Mouse (Mus musculus) liver, adult 2 months (tissue): ENCODE results near the gene Rgs12. TPM values are rescaled to one million over a fixed set of nuclear protein-coding genes. Genes with fewer than 3 reads are reported as not detected.
A peak's percentile ranks its signal among the peaks of the same experiment; 100 is the strongest.

Experiments
- DNase-seq: peaks from one replicate; pipeline ENCODE4 v3.0.0-alpha.2; 2011; ENCODE audit warnings: low read depth, low spot score; ENCODE audit errors: extremely low read depth
- H3K27ac ChIP-seq: fragments of 200-500 bp; replicated peaks from 2 replicates; pipeline ENCODE4 v1.5.1; 2012; ENCODE audit warnings: low read depth, mild to moderate bottlenecking, control low read depth, inconsistent platforms, low read length; ENCODE audit not compliant: insufficient read depth
- H3K27me3 ChIP-seq: fragments of 200-500 bp; 2 replicates; pipeline ENCODE4 v1.6.1; 2012; ENCODE audit warnings: mild to moderate bottlenecking, moderate library complexity, low read length, inconsistent platforms; ENCODE audit not compliant: control insufficient read depth, insufficient read depth
- H3K36me3 ChIP-seq: fragments of 200-500 bp; 2 replicates; pipeline ENCODE4 v1.6.1; 2012; ENCODE audit warnings: low read length, inconsistent platforms; ENCODE audit not compliant: control insufficient read depth, insufficient read depth
- H3K4me1 ChIP-seq: fragments of 200-500 bp; 2 replicates; pipeline ENCODE4 v1.6.1; 2011; ENCODE audit warnings: low read length; ENCODE audit not compliant: control insufficient read depth, insufficient read depth
- H3K4me3 ChIP-seq: fragments of 200-500 bp; 2 replicates; pipeline ENCODE4 v1.5.1; 2011; ENCODE audit warnings: low read depth, mild to moderate bottlenecking, control low read depth, low read length, moderate library complexity; ENCODE audit not compliant: insufficient read depth
- H3K79me2 ChIP-seq: fragments of 200-500 bp; 2 replicates; pipeline ENCODE4 v1.6.1; 2012; ENCODE audit warnings: inconsistent platforms, mild to moderate bottlenecking, low read length, moderate library complexity; ENCODE audit not compliant: control insufficient read depth, insufficient read depth
- H3K9ac ChIP-seq: fragments of 200-500 bp; 2 replicates; pipeline ENCODE4 v1.6.1; 2012; ENCODE audit warnings: low read depth, mild to moderate bottlenecking, control low read depth, inconsistent platforms, low read length
- CTCF ChIP-seq: fragments of 200-500 bp; IDR thresholded peaks from 2 replicates; pipeline ENCODE4 v1.5.1; 2011; ENCODE audit warnings: low read depth, low read length, control low read depth
- POLR2A ChIP-seq: fragments of 200-500 bp; IDR thresholded peaks from 2 replicates; pipeline ENCODE4 v1.6.1; 2011; ENCODE audit warnings: low read length, control low read depth; ENCODE audit not compliant: insufficient read depth; ENCODE audit errors: extremely low read depth
- WGBS: fragments of 180-500 bp; shearing (Covaris S2); methylation state at CpG from one replicate; pipeline ENCODE4 v1.1.7; 2018; 5-methylcytosine and 5-hydroxymethylcytosine counted together
- polyA plus RNA-seq: library from polyadenylated mRNA; depleted of rRNA; stranded (reverse); fragments of >200 nt; gene quantifications from 2 replicates; pipeline ENCODE4 v1.2.3, GENCODE M21; 2012
- total RNA-seq: library from RNA; depleted of rRNA; stranded (reverse); fragments of >200 nt; gene quantifications from 2 replicates; pipeline ENCODE4 v1.2.3, GENCODE M21; 2014

Gene Rgs12
- total and polyA plus RNA-seq, 2 experiments, result 4.7 to 6.3 TPM

DNA sequence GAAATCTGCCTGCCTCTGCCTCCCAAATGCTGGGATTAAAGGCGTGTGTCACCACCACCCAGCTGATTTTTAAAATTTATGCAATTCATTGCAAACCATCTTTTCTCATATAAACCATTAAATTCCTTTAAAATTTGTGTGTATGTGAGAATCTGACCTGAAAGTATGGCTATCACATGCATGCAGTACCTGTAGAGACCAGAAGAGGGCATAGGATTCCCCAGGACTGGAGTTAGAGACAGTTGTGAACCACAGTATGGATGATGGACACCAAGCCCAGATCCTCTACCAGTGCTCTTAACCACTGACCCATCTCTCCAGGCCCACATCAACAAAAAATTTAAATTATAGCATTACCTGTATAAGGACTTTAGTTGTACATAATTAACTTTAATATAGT is 15.8 kb upstream of the Rgs12 start:
- no peak for TF ChIP-seq CTCF
- no peak for TF ChIP-seq POLR2A
- no peak for DNase-seq
- no peaks in the 10 kb centered on the region for H3K4me1 ChIP-seq

DNA sequence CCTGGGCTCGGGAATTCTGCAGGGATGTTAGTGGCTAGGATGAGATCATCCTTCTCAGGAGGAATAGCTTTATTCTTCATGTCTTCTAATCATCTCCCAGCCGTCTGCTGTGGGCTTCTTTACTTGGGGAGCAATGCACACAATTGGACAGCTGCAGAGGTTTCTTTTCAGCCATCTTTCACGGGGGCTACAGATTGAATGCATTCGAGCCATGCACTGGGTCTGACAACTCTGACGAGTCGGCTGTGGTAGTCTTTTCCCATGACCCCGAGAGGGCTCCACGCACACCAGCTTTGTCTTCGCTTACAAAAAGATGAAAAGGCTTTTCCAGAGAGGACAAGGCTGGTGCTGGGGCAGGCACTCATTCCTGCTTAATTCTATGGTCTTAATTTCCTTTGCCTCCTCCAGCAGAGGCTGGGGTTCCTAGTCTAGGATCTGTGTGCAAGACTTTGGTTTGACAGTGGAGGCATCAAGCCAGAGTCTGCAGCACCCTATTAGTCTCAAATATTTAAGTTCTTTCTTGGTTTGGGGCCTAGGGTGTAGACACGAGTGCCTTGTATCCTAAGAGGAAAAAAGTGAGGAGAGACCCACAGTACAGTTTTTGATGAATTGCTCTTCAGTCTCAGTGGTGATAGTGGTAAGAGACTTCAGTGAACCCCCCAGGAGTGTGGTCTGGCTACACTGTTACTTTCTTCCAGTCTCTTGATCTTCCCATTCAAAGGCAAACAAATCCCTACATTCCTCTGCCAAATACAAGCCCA is 7.4 kb upstream of the Rgs12 start:
- no peak overlapping the region for H3K9ac ChIP-seq
- no peaks in the 10 kb centered on the region for H3K27me3 ChIP-seq
- no peak for DNase-seq
- H3K36me3 ChIP-seq, result no peaks in the 10 kb centered on the region
- no peaks in the 10 kb centered on the region for H3K4me1 ChIP-seq
- no peak for TF ChIP-seq POLR2A
- no peak for TF ChIP-seq CTCF
- H3K27ac ChIP-seq, result no peak overlapping the region
- no peak overlapping the region for H3K4me3 ChIP-seq
- H3K79me2 ChIP-seq, result no peaks in the 10 kb centered on the region
- 83% methylated on average over 10 of the region's 10 CpGs for WGBS

More for the DNA sequence above, 15.8 kb upstream of the Rgs12 start:
- H3K27me3 ChIP-seq, result no peaks in the 10 kb centered on the region
- no peak overlapping the region for H3K4me3 ChIP-seq
- WGBS, result 94% methylated on average over 1 of the region's 1 CpGs
- H3K36me3 ChIP-seq, result no peaks in the 10 kb centered on the region
- no peaks in the 10 kb centered on the region for H3K79me2 ChIP-seq
- H3K27ac ChIP-seq, result no peak overlapping the region
- H3K9ac ChIP-seq, result no peak overlapping the region

DNA sequence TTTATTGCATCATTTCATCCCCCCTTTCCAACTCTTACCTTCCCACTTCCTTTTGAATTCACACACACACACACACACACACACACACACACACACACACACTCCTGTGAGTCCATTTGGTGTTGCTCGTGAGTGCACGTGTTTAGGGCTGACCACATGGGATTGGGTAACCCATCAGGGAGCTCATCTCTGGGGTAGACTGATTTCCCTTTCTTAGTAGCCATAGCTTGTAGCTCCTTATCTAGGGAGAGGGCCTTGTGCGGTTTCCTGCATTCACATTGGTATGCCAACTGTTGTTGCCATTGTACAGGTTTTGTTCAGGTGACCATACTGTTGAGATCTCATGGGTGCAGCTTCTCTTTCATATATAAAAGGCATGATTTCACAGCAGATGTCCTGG is 5.8 kb upstream of the Rgs12 start:
- no peaks in the 10 kb centered on the region for H3K27me3 ChIP-seq
- no peaks in the 10 kb centered on the region for H3K79me2 ChIP-seq
- no peak for DNase-seq
- no peaks in the 10 kb centered on the region for H3K4me1 ChIP-seq
- H3K36me3 ChIP-seq, result no peaks in the 10 kb centered on the region
- H3K27ac ChIP-seq, result no peak overlapping the region
- no peak overlapping the region for H3K9ac ChIP-seq
- no peak overlapping the region for H3K4me3 ChIP-seq
- no peak for TF ChIP-seq CTCF
- no peak for TF ChIP-seq POLR2A
- 83% methylated on average over 3 of the region's 3 CpGs for WGBS

DNA sequence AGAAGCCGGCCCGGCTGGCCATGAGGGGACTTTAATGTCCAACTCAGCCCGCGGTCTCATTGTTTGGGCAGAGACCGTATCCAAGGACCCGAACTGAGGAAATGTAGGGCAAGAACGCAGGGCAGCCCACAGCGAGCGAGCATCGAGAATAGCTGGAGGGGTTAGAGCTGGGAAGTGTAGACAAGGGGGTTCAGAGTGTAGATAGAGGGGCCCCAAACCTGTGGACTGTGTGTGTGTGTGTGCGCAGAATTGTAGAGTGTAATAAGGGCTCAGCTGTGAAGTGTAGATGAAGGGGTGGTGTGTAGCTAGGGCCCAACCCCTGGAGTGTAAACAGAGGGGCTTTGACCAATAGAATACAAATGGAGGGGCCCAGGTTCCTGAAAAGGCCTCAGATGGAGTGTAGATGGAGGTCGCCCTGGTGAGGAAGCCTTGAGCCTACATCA is 545 bp downstream of the Rgs12 start:
- H3K27me3 ChIP-seq, result no peaks in the 10 kb centered on the region
- no peak for TF ChIP-seq POLR2A
- TF ChIP-seq CTCF, result no peak
- H3K79me2 ChIP-seq, result no peaks in the 10 kb centered on the region
- peaks cover 2% of the 10 kb centered on the region; the same call in 1 of the 2 replicates for H3K4me1 ChIP-seq
- H3K36me3 ChIP-seq, result no peaks in the 10 kb centered on the region
- peak overlapping the region; percentile 44 for H3K4me3 ChIP-seq
- 17% methylated on average over 12 of the region's 12 CpGs for WGBS
- no peak overlapping the region for H3K27ac ChIP-seq
- no peak for DNase-seq
- H3K9ac ChIP-seq, result peak overlapping the region; percentile 56

DNA sequence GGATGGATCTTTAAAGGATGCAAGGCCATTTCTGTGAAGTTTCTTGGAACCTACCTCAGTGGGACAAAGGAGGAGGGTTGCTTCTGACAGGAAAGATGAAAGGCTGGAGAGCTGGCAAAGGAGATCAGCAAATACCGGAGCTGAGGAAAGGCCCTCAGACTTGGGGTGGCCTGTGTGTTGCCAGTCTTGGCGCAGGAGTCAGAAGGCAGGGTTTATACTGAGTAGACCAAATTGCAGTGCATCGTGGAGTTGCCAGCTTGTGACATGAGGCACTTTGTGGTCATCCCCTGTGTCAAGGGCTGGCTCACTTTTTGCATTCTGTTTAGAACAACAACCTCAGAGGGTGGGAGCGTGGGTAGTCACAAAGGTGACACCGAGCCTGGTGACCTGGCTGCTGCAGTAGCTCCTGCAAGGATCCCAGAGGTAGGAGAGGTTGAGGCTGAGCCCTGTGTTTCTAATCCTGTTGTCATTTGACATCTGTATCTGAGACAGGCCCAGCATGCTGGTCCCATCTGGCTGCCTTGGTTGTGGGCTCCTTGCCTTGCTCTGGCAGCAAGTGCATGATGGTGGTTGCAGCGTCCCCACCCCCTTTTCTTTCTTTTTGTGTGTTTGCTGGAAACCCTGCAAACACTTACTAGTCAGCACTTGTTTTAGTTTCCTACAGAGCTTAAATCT is 1.4 kb downstream of the Rgs12 start:
- 89% methylated on average over 6 of the region's 6 CpGs for WGBS
- Histone ChIP-seq H3K27me3 (no peaks in the 10 kb centered on the region), H3K79me2 (no peaks in the 10 kb centered on the region), H3K4me3 (no peak overlapping the region), H3K4me1 (peaks cover 2% of the 10 kb centered on the region; the same call in 1 of the 2 replicates), H3K9ac (no peak overlapping the region), H3K36me3 (no peaks in the 10 kb centered on the region), H3K27ac (no peak overlapping the region)
- no peak for TF ChIP-seq CTCF
- TF ChIP-seq POLR2A, result no peak
- DNase-seq, result no peak
